Mouse (Mus musculus) limb, embryonic 12.5 days (tissue): ENCODE results near the gene Ptch2. TPM values are rescaled to one million over a fixed set of nuclear protein-coding genes. Genes with fewer than 3 reads are reported as not detected.
A peak's percentile ranks its signal among the peaks of the same experiment; 100 is the strongest.

Experiments used
- ATAC-seq: fragments of 200-750 bp; cut with Nextera tagmentation; 2 replicates; pipeline ENCODE4 v1.8.0; 2017; ENCODE audit warnings: low read depth, moderate TSS enrichment; ENCODE audit not compliant: insufficient number of reproducible peaks, insufficient read depth, low FRiP score, low TSS enrichment
- H3K27ac ChIP-seq: fragments of 300-500 bp; sonication (generic); 2 replicates; pipeline ENCODE4 v1.5.1; 2016; ENCODE audit warnings: mild to moderate bottlenecking, moderate library complexity
- H3K27me3 ChIP-seq: fragments of 300-500 bp; sonication (generic); 2 replicates; pipeline ENCODE4 v1.6.1; 2016; ENCODE audit warnings: mild to moderate bottlenecking, moderate library complexity
- H3K36me3 ChIP-seq: fragments of 300-500 bp; sonication (generic); 2 replicates; pipeline ENCODE4 v1.6.1; 2016; ENCODE audit warnings: mild to moderate bottlenecking, moderate library complexity
- H3K4me1 ChIP-seq: fragments of 300-500 bp; sonication (generic); replicated peaks from 2 replicates; pipeline ENCODE4 v1.6.1; 2016
- H3K4me2 ChIP-seq: fragments of 300-500 bp; sonication (generic); 2 replicates; pipeline ENCODE4 v1.6.1; 2016; ENCODE audit warnings: mild to moderate bottlenecking, moderate library complexity
- H3K4me3 ChIP-seq: fragments of 300-500 bp; sonication (generic); replicated peaks from 2 replicates; pipeline ENCODE4 v1.5.1; 2016; ENCODE audit warnings: mild to moderate bottlenecking
- H3K9ac ChIP-seq: fragments of 300-500 bp; sonication (generic); replicated peaks from 2 replicates; pipeline ENCODE4 v1.6.1; 2016; ENCODE audit warnings: mild to moderate bottlenecking, moderate library complexity
- H3K9me3 ChIP-seq: fragments of 300-500 bp; sonication (generic); 2 replicates; pipeline ENCODE4 v1.6.1; 2016; ENCODE audit warnings: mild to moderate bottlenecking, moderate library complexity
- WGBS: fragments of 180-500 bp; shearing (Covaris S2); methylation state at CpG from one replicate; pipeline ENCODE4 v1.1.7; 2016; 5-methylcytosine and 5-hydroxymethylcytosine counted together
- polyA plus RNA-seq: library from polyadenylated mRNA; unstranded; fragments of >200 nt; fragmentation: Nextera tagmentation; extraction: Ambion mirVana; gene quantifications from 2 replicates; pipeline ENCODE4 v1.2.1, GENCODE M21; 2016

Gene Ptch2
- polyA plus RNA-seq, 1 experiment from 2014 or later = 5.4 TPM

DNA sequence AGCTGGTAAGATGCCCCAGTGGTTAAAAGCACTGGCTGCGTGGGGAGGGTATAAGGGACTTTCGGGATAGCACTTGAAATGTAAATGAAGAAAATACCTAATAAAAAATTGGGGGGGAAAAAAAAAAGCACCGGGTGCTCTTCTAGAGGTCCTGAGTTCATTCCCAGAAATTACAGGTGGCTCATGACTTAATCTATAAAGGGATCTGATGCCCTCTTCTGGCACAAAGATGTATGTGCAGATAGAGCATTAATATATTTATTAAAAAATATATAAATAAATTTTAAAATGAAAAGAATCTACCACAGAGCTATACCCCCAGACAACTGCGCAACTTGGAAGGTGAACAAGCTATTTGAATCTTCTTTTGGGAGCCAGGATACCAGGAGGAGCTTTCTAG, 44.7 kb downstream of the Ptch2 start:
- WGBS = 39% methylated on average over 4 of the region's 4 CpGs
- no peak overlapping the region for H3K27ac ChIP-seq
- H3K36me3 ChIP-seq = no peaks in the 10 kb centered on the region
- 0 out of 2 replicates have a peak, but pooled peaks cover 11% of the 10 kb centered on the region for H3K27me3 ChIP-seq
- no peaks in the 10 kb centered on the region for H3K4me1 ChIP-seq
- H3K4me2 ChIP-seq = no peak overlapping the region
- H3K4me3 ChIP-seq = no peak overlapping the region
- ATAC-seq = no peak
- H3K9me3 ChIP-seq = no peaks in the 10 kb centered on the region
- no peak overlapping the region for H3K9ac ChIP-seq

DNA sequence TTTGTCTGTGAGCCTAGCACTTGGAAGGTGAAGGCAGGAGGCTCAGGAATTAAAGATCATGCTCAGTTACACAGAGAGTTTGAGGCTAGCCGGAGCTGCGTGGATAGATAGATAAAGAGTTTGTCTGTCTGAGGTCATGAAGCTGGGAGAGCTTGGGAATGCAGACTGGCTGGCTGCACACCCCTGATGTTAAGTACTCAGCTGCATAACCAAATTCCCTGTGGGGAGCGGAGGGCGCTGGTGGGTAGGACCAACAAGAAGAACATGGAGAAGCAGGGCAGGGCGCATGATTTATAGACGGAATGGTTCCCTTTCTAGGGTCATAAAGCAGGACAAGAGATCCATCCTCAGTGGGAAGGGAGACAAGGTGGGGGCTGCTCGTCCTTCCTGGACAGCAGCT, 47.1 kb downstream of the Ptch2 start:
- WGBS = 59% methylated on average over 7 of the region's 7 CpGs

DNA sequence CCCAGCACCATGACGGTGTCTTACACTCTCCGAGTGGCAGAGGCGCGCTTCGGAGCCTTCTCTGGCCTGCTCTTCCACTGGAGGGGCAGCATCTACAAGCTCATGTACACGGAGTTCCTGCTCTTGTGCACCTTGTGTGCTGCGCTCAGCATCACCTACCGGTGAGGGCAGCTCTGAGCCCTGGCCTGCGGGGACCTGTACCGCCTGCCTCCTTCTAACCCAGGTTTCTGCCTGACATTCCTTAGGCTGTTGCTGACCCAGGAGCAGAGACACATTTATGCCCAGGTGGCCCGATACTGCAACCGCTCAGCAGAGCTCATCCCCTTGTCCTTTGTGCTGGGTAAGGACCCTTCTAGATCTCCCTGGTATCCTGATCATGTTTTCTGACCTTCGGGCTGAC, 49.4 kb downstream of the Ptch2 start:
- no peak overlapping the region for H3K4me3 ChIP-seq
- H3K9ac ChIP-seq = no peak overlapping the region
- no peaks in the 10 kb centered on the region for H3K9me3 ChIP-seq
- ATAC-seq = no peak
- H3K27me3 ChIP-seq = 0 out of 2 replicates have a peak, but pooled peaks cover 4% of the 10 kb centered on the region
- no peak overlapping the region for H3K4me2 ChIP-seq
- H3K4me1 ChIP-seq = no peaks in the 10 kb centered on the region
- 92% methylated on average over 13 of the region's 13 CpGs for WGBS
- no peak overlapping the region for H3K27ac ChIP-seq
- H3K36me3 ChIP-seq = peaks cover 17% of the 10 kb centered on the region

More for the DNA sequence above, 47.1 kb downstream of the Ptch2 start:
- Histone ChIP-seq H3K27ac (no peak overlapping the region), H3K9me3 (no peaks in the 10 kb centered on the region), H3K4me2 (no peak overlapping the region), H3K4me1 (no peaks in the 10 kb centered on the region), H3K27me3 (0 out of 2 replicates have a peak, but pooled peaks cover 4% of the 10 kb centered on the region), H3K4me3 (no peak overlapping the region), H3K36me3 (no peaks in the 10 kb centered on the region), H3K9ac (no peak overlapping the region)
- no peak for ATAC-seq

DNA sequence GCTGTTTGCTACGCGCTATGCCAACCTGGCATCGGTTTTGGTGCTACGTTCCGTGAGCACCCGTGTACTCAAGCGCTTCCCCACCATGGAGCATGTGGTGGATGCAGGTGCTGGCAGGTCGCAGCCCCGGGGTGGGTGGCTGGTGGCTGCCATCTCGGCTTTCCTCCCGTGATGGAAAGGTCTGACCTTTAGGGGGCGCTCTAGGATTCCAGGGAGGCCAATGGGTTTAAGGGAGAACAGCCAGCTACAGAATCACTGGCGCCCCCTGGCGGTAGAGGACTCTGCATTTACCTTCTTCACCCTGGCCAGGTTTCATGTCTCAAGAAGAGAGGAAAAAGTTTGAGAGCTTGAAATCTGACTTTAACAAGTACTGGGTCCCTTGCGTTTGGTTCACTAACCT, 50.3 kb downstream of the Ptch2 start:
- Histone ChIP-seq H3K27me3 (0 out of 2 replicates have a peak, but pooled peaks cover 4% of the 10 kb centered on the region), H3K4me2 (no peak overlapping the region), H3K36me3 (peaks cover 26% of the 10 kb centered on the region), H3K9me3 (no peaks in the 10 kb centered on the region), H3K4me1 (no peaks in the 10 kb centered on the region), H3K9ac (no peak overlapping the region), H3K27ac (no peak overlapping the region), H3K4me3 (no peak overlapping the region)
- 27% methylated on average over 15 of the region's 15 CpGs for WGBS
- no peak for ATAC-seq

DNA sequence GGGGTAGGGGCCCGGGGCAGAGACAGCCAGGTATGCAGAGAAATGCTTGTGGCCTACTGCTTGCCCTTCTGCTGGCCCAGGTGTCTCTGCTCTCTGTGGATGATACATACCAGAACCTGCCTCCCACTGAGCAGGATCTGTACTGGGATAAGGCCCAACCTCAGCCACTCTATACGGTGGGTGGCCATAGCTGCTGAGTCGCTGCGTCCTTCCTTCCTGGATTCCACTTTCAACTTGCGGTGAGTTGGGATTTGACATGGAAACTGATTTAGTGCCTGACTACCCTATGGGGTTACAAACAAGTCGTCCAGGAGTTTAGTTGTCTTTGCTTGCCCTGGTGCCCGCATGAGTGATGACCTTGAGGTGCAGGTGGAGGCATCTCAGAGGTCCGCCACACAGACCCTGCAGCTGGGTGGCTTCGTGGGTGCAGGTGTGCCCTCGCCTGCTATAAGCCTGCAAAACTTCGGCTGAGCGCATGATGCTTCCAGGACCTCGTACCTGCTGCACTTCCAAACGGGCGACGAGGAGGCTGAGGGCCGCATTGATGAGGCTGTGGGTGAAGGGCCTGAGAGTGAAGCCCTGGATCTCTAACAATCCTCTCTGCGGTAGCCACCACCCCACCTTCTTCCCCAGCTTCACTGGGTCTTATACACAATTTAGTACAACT, 52.3 kb downstream of the Ptch2 start:
- no peak overlapping the region for H3K4me3 ChIP-seq
- no peaks in the 10 kb centered on the region for H3K9me3 ChIP-seq
- no peak overlapping the region for H3K4me2 ChIP-seq
- peak overlapping the region; percentile 29; the same call in 1 of the 2 replicates for H3K27ac ChIP-seq
- peaks cover 44% of the 10 kb centered on the region for H3K36me3 ChIP-seq
- no peaks in the 10 kb centered on the region; the same call in 1 of the 2 replicates for H3K4me1 ChIP-seq
- ATAC-seq = no peak
- H3K27me3 ChIP-seq = no peaks in the 10 kb centered on the region
- 0 out of 2 replicates have a peak overlapping the region, but pooled peaks have one; percentile 4 for H3K9ac ChIP-seq
- WGBS = 84% methylated on average over 18 of the region's 18 CpGs

DNA sequence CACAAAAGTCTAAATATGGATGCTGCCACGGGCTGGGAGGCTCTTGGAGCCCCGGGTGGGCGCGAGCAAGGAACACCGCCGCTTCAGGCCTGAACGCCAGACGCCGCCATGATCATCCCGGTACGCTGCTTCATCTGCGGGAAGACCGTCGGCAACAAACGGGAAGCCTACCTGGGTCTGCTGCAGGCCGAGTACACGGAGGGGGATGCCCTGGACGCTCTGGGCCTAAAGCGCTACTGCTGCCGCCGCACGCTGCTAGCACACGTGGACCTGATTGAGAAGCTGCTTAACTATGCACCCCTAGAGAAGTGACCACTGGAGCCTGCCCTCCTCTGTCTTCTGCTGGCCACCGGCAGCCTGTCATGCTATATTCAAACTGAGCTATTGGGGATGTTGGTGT, 52.9 kb downstream of the Ptch2 start:
- Histone ChIP-seq H3K27me3 (no peaks in the 10 kb centered on the region), H3K9ac (no peak overlapping the region), H3K9me3 (no peaks in the 10 kb centered on the region), H3K4me3 (no peak overlapping the region), H3K27ac (peak overlapping the region; percentile 29), H3K36me3 (peaks cover 51% of the 10 kb centered on the region), H3K4me2 (no peak overlapping the region), H3K4me1 (peaks cover 3% of the 10 kb centered on the region; the same call in 1 of the 2 replicates)
- ATAC-seq = no peak
- WGBS = 69% methylated on average over 24 of the region's 24 CpGs

DNA sequence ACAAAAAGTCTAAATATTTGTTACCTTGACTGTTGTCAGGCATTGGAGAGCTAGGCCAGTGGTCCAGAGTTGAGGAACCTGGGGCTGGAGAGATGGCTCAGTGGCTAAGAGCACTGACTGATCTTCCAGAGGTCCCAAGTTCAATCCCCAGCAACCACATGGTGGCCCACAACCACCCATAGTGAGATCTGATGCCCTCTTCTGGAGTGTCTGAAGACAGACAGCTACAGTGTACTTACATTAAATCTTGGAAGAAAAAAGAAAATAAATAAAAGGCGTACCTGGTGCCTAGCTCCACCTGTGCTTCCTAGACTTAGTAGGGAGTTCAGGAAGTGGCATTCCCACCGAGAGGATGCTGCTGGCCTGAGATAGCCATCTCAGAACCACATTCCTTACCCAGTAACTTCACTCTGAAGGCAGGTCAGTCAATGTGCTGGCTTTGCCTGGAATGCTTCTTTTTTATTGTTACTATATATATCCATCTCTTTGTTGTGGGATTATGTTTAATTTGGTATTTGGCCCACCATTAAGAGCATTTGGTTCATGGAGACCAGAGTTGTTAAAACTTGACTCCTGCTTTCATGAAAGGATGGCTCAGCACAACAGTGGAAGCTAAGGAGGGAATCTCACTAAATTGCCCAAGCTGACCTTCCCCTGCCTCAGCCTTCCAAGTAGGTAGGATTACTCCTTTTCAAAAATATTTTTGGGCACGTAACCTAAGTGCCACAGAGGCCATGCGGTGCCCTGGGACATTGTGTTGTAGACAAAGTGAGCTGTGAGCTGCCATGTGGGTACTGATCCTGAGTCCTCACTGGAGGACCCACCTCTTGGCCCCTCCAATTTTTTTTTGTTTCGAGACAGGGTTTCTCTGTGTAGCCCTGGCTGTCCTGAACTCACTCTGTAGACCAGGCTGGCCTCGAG, 53.7 kb downstream of the Ptch2 start:
- no peaks in the 10 kb centered on the region for H3K27me3 ChIP-seq
- 74% methylated on average over 6 of the region's 6 CpGs for whole genome bisulfite sequencing
- ATAC-seq = no peak
- peak overlapping the region; percentile 29; the same call in 1 of the 2 replicates for H3K27ac ChIP-seq
- no peak overlapping the region for H3K4me3 ChIP-seq
- H3K9me3 ChIP-seq = no peaks in the 10 kb centered on the region
- H3K9ac ChIP-seq = no peak overlapping the region
- no peak overlapping the region for H3K4me2 ChIP-seq
- peaks cover 58% of the 10 kb centered on the region for H3K36me3 ChIP-seq
- peaks cover 9% of the 10 kb centered on the region; the same call in 1 of the 2 replicates for H3K4me1 ChIP-seq

DNA sequence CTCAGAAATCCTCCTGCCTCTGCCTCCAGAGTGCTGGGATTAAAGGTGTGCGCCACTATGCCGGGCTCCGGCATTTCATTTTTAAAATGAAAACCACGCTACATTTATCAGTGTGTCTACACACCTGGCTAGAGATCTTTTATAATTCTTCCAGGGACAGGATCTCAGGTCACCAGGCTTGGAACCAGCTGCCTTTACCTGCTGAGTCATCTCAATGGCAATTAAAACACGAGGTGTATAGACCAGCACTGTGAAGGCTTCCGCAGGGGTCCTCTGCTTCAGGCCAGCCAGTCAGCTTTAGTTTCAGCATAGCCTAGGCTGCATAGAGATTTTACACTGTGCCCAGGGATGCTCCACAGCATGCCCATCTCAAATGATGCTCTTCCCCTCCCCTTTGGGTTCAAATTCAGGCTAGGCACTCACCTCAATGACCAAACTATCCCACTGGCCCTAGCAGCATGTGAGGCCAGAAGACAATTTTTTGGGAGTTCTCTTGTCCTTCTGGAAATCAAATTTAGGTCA, 54.4 kb downstream of the Ptch2 start:
- Histone ChIP-seq H3K27me3 (no peaks in the 10 kb centered on the region), H3K9ac (no peak overlapping the region), H3K27ac (0 out of 2 replicates have a peak overlapping the region, but pooled peaks have one; percentile 29), H3K4me3 (no peak overlapping the region), H3K36me3 (peaks cover 65% of the 10 kb centered on the region), H3K4me1 (peaks cover 16% of the 10 kb centered on the region; the same call in 1 of the 2 replicates), H3K4me2 (no peak overlapping the region), H3K9me3 (no peaks in the 10 kb centered on the region)
- WGBS = 88% methylated on average over 6 of the region's 6 CpGs
- ATAC-seq = 0 out of 2 replicates have a peak, but pooled peaks have one; percentile 23

DNA sequence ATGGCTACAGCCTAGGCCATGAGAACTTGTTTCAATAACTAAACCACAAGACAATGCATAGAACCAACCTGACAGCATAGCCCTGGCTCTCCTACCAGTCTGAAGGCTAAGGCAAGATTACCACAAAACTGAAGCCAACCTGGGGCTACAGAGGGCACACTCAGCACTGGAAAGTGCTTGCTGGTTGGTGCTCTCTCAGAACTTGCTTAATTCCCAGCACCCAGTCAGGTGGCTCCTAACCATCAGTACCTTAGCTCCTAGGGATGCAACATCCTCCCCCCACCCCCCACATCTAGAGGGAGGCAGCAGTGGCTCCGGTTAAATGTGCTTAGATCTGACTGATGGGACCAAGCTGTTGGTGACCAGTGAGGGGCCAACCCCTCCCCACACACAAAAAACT, 55.5 kb downstream of the Ptch2 start:
- no peak for ATAC-seq
- H3K4me3 ChIP-seq = no peak overlapping the region
- peaks cover 66% of the 10 kb centered on the region for H3K36me3 ChIP-seq

DNA sequence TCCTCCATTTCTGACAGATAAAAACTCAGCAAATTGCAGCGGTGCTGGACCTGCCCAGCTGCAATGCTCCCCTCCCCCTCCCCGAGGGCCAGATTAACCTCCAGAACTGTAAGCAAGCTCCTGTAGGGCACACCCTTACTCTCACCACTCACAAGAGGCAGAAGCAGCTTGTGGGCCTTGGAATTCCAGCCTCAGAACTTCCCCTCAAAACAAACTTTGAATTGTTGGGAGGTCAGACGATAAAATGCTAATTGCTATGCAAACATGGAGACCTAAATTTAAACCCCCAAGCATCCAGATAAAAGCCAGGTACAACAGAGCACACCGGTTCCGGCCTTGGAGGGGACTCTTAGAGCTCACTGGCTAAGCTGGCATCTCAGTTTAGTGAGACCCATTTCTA, 56.8 kb downstream of the Ptch2 start:
- Histone ChIP-seq H3K9me3 (no peaks in the 10 kb centered on the region), H3K4me1 (peaks cover 16% of the 10 kb centered on the region; the same call in 1 of the 2 replicates), H3K4me3 (no peak overlapping the region), H3K27me3 (no peaks in the 10 kb centered on the region), H3K27ac (no peak overlapping the region), H3K36me3 (peaks cover 66% of the 10 kb centered on the region), H3K9ac (no peak overlapping the region), H3K4me2 (no peak overlapping the region)
- 89% methylated on average over 5 of the region's 5 CpGs for WGBS
- no peak for ATAC-seq

More for the DNA sequence above, 55.5 kb downstream of the Ptch2 start:
- no peaks in the 10 kb centered on the region for H3K9me3 ChIP-seq
- no peak overlapping the region for H3K4me2 ChIP-seq
- no peak overlapping the region for H3K27ac ChIP-seq
- 69% methylated on average over 1 of the region's 1 CpGs for WGBS
- peaks cover 16% of the 10 kb centered on the region; the same call in 1 of the 2 replicates for H3K4me1 ChIP-seq
- H3K27me3 ChIP-seq = no peaks in the 10 kb centered on the region
- H3K9ac ChIP-seq = no peak overlapping the region
